Mouse (Mus musculus): ENCODE data around the gene Stmn3.

Stmn3 gene

DNA sequence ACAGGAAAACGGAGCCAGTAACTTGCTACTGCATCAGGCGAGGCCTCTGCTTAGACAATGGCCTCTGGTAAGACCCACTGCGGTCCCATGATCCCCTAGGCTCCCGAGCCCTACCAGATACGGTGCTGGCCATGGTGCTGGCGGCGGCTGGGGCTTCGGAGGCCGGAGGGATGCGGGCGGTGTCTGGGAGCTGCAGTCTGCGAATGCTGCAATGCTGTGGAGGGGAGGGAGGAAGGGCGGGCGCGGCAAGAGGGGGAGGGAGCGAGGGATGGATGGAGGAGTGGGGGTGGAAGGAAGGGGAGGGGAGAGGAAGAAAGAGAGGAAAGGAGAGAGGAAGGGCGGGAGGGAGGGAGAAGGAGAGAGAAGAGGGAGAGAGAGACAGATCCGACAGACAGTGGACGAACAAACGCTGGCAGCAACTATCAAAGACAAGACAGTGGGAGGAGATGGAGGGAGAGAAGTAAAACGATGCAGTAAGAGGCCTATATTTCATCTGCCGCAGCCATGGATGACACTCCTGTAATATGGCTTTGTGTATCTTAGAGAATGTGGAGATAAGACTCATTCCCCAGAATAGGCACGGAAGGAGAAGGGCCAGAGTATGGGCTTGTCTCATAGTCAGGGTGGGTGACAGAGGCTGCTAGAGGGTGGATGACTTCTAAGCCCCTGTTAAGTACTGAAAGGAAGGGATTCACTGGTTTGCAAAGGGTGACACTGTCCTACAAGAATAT is at the start of gene Stmn3:
Gene Stmn3 (minus strand): TSS at position 421 of the 731 bp plus-strand sequence.
- peak; percentile 80 for DNase-seq

DNA sequence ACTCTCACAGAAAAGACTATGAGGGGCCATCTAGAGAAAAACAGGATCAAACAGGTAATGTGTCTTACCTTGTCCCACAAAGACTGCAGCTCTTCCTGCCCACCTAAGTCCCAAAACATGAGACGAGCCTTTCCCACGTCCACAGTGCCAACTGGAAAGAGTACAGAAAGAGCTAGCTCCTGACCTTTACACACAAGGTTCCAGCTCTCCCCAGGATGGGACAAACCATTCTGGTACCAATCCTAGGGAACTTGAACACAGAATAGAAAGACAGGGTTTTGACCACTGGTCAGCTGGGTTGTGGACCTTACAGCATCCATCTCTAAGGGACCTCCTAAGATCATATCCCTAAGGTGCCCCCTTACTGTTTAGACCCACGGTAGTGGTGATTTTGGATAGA is 49.6 kb upstream of the Stmn3 start:
- DNase-seq: no peak

DNA sequence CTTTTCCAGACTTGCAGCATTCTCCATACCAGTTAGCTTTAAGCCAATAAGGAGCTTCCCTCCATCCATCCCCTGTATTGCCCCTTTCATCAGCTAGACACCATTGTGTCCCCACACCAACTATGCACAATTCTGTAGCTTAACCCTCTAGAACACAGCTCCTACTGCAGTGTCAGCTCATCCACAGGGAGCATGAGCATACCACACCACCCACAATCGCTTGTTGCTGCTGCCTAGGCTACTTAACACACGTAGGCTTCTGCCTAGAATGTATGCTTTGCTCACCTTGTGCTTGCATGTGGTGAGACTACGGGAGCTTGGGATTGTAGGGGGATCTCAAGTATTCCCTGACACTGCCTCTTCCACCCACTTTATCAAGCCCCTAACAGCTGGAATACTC is 42.5 kb upstream of the Stmn3 start:
- DNase-seq: no peak

DNA sequence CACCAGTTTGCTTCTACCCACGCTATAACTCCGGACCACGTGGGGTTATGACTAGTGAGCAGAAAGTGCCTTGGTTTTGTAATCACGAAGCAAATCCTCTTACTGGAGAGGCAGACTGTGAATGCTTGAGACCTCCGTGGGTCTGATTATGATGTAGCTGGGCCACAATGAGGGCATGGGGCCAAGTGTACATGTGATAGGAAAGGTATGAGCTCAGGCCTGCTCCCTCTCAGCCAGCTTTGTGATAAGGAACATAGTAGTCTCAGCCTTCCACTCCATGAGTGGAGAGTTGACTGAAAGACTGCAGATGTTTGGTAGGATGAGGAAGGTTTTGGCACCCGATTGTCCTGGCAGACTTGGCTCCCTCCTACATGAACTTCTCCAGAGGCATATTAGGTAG is 28.5 kb upstream of the Stmn3 start:
- no peak for DNase-seq

DNA sequence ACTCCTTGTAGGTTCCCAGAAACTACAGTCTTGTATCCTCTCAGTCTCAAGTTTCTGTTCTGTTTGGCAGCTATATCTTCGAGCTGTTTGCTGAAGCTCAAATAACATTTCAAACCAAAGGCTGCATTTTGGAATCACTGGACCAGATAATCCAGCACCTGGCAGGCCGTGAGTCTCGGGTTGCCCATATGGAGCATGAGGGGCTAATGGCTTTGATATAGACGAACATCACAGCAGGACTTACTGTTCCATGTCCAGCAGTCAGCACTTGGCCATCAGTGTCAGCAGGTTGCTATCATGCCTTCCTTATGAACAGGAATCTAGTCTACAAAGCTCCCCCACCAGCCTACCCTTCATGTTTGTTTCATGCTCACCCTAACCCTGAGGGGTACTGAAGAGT is 26.1 kb upstream of the Stmn3 start:
- peak; percentile 46 for DNase-seq

DNA sequence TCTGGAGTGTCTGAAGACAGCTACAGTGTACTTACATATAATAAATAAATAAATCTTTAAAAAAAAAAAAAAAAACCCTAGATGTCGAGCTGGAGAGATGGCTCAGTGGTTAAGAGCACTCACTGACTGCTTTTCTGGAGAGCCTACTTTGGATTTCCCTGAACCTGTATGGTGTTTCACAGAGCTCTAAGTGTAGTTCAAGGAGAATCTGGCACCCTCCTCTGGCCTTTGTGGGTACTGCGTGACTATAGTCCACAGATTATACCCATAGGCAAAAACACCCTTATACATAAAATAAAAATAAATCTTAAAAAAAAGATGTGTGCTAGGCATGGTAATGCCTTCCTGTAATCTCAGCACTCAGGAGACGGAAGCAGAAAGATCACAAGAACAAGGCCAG is 19.7 kb upstream of the Stmn3 start:
- DNase-seq: peak; percentile 69

DNA sequence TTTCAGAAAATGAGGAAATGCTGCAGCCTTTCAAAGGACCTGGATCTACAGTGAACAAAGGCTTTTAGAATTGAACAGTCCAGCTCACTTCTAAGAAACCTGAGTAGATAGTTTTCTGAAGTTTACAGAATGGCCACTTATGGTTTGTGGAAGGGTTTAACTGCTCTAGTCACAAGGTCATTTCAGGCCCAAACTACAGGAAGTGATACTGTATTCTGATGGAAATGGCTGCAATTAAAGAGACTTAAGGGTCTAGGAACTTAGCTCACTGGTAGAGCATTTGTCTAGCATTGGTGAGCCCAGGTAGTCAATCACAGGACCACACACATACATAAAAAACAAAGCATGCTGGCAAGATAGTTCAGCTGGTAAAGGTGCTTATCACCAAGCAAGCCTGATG is 18.2 kb upstream of the Stmn3 start:
- DNase-seq: no peak

DNA sequence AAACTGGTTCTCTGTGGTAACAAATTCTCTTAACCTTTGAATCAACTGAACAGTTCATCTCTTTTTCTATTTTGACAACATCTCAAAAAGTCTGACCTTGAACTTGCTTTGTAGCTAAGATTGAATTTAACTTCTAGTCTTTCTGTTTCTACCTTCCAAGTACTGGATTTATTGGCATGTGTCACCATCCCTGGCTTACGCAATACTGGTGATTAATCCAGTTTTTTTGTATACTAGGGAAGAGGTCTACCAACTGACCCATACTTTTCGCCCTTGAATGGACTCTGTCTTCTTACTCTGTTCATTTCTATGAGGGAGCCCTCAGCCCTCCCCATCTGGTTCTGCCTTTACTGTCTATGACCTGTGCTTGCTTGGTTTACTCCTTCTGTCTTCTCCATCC is 11.8 kb upstream of the Stmn3 start:
- DNase-seq: no peak

DNA sequence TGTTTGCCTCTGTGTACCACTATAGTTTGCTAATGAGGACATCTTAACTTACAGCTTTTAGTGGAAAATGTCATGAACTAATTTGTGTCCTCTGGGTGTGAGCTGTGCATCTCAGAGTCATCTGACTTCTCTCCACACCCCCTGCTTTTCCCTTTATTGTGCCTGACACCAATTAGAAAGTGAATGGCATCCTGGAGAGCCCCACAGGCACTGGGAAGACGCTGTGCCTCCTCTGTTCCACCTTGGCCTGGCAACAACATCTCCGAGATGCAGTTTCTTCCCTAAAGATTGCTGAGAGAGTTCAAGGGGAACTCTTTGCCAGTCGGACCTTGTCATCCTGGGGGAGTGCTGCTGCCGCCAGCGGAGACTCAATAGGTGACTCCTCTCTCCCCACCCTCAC is 7.8 kb upstream of the Stmn3 start:
- no peak for DNase-seq

DNA sequence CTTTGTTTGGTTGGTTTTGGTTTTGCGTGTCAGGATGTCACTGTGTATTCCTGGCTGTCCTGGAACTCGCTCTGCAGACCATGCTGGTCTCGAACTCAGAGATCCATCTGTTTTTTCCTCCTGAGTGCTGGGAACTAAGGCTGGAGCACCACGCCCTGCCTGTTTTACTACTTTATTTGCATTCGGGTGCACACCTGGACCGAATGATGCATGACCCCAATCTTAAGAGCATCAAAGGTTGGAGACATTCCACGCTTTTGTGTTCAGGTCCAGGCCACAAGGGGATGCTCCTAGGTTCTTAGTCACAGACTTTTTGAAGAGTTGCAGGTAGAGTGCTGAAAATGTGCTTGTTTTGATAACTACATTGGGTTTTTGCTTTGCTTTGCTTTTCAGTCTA is 5.8 kb upstream of the Stmn3 start:
- DNase-seq: no peak

DNA sequence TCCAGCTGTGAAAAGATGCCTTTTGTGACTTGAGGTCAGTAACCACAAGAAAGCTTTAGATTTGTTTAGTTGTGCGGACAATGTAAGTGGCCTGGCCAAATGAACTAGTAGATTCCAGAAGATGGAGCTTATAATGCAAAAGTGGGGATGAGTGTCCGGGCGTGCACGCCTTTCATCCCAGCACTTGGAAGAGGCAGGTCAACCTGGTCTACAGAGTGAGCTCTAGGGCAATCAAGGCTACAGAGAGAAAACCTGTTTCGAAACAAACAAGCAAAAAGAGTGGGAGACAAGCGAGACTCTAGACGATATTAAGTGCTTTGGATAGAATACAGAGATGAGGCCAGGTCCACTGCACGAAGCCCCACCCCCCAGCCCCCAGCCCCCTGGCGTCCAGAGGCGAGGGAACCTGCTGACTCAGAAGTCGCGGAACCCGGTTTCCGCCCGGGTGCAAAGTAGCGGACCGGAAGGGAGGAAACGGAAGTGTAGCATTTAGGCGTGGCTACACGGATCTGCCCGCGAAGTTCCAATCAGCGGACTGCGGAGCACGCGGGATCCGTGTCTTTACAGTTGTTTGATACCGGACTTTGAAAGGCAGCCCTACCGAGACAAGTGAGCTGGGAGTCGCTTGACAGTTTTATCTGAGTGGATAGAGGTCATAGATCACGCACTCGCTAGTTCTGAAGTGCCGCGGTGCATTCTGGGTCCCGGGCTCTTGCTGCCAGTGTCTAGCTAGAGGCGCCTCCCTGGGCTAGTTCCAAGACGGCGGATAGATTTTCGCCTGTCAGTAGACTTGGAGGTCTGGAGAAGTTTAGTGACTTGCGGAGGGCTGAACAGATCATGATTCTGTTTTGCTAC is 5.2 kb upstream of the Stmn3 start, which contains the start of gene Rtel1:
Gene Rtel1 (plus strand): TSS at position 492 of the 855 bp plus-strand sequence.
- DNase-seq: peak; percentile 82

DNA sequence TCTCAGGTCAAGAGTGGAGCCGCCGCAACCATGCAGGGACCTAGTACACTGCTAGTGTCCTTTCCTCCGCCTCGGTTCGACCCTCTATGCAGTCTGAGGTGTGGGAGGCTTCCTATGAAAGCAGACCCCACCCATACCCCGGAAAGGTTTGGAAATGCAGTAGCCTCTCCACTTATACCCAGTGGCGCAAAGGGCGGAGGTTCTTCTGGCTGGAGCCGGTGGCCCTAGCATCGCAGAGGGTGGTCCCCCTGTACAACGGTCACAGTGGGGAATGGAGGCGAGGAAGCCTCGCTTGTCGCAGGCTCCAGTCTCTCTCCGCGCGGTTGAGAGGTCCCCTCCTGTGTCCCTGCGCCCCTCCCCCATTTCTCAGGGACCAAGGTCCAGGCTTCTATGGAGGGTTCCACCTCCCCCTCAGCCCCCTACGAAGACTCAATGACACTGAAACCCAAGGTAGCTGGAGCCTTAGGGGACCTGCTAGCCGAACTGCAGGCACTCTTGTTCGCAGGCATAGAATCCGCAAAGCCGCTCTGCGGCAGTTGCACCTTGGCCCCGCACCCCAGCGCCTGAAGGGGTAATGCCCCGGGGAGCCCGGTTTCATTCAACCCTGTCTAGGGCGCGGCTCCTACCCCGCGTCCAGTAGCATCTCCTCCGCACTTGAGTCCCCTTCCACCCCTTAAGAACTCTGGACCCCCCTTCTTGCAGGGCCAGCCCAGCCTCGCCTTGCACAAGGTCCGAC is 788 bp downstream of the Stmn3 start:
- no peak for DNase-seq

DNA sequence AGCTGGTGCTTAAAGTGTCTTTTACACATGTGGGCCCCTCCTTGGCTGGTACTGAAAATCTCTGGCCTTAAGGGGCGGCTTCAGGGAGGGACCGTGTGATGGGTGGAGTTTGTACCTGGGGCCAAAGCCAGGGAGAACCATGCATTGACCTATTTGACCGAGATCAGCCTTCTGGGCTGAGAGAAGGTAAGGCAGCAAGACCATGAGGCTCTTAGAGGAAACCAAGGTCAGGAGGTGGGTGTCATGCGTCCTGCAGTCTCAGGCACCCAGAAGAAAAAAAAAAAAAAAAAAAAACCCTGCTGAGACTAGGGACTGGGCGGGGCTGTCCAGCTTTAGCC is 1.3 kb downstream of the Stmn3 start:
- DNase-seq: no peak

DNA sequence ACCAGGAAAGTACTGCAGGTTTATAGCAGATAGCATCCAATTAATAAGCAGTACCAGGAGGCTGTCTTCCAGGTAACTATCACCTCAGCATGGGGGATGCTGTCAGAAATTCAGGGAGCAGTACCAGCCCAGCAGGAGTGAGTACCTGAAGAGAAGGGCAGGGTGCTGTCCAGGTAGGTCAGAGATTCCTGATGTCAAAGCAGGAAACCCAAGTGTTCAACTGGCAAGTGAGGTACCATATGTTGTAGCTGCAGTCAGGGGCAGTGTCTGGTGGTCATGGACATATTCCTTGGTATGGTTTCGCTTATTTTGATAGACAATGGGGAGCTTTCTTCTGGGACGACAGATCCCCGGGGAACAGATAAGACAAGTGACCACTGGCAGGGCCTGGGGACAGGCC is 1.9 kb downstream of the Stmn3 start:
- no peak for DNase-seq

DNA sequence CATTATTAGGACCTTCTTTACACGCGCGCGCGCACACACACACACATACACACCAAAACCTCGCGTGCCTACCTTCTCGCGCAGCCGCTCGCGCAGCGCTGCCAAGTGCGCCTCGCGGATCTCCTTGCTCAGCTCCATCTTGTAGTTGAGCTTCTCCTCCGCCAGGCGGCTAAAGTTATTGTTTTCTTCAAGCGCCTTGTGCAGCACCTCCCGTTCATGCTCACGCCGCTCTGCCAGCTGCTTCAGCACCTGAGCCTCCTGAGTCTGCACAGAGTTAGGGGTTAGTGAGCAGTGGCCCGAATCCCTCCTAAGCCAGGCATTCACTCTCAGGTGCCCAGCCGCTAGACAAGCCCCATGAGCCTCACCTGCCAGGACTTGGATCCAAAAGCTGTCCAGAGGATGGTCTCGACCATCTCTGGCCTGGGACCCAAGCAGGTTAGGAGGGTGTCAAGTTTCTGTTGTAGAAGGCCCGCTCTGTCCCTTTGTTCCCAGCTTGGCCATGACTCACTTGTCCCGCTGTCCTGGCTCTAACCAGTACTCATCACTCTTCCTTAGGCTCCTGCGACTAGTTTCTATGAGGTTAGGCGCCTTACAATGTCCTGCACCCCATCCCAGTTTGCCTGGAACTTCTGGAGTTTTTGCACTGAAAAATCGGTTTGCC is 7.0 kb downstream of the Stmn3 start:
- peak; percentile 46 for DNase-seq

DNA sequence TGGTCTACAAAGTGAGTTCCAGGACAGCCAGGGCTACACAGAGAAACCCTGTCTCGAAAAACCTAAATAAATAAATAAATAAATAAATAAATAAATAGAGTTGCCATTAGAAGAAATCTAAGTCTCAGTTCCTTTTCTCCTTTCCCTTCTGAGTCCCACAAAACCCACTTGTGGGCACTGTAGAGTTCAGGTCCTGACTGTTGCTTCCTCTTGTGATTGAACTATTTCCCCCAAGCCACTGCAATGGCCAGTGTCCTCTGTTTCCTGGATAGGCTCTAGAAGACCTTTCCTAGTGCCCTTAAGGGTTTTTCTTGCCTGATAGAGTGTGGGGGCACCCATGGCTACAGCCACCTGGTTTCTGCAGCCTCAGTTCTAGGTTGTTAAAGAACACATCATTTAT is 9.4 kb downstream of the Stmn3 start:
- no peak for DNase-seq

DNA sequence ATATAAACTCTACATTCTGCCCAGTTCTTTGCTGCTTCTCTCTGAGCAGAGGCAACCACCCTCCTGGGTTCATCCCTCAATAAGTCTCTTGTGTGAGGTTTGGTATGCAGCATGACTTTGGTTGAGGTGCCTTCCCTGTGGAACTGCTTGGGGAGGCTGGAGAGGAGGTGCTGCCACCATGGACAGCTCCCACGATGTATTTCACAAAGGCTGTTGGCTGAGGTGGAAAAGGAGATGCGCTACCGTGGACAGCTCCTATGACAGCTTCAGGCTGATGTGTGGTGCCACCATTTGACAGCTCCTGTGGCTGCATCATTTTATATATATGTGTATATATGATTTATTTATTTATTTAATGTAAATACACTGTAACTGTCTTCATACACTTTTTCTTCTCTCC is 12.3 kb downstream of the Stmn3 start:
- no peak for DNase-seq

DNA sequence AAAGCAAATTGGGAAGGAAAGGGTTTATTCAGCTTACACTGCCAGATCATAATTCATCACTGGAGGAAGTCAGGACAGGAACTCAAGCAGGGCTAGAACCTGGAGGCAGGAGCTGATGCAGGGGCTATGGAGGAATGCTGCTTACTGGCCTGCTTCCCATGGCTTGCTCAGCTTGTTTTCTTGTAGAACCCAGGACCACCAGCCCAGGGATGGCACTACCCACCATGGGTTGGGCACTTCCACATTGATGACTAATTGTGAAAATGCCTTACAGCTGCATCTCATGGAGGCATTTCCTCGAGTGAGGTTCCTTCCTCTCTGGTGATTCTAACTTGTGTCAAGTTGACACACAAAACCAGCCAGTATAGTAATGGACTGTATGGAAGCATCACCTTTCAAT is 23.4 kb downstream of the Stmn3 start:
- no peak for DNase-seq

DNA sequence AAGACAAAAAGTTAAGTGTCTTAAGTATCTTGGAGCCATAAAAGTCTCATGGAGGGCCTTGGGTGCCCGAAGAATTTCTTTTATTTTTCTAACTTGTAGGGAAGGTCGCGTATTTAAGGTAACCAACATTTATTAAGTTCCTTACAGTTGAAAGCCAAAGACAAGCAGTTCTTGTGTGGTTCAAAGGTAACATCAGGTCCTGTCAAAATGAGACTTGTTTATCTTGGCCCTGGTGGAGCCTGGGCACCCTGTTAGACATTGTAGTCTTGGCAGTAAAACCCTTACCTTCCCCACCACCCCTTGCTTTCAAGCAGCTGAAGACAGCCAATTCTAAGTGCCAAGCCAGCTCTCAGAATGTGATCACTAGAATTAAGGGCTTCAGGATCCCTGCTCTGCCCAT is 25.6 kb downstream of the Stmn3 start:
- no peak for DNase-seq

DNA sequence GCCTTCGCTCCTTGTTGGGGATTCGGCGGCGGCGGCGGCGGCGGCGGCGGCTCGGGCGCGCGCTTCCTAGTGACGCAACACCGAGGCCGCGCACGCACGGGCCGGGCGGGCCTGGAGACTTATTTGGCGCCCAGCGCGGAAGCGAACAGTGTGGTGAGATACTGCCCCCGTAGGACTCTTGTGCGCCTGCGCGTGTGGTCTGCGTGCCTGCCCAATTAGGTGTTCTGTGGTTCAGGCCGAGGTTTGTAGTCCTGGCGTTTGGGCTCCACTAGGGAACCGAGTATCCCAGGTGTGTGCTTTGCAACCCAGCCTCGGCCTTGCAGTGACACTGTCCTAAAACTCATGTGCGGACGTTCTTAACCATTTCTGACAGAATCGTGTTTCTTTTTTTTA is 26.3 kb downstream of the Stmn3 start, which contains the start of gene Gmeb2:
Gene Gmeb2 (minus strand): TSS at position 78 of the 393 bp plus-strand sequence.
- peak; percentile 92 for DNase-seq

DNA sequence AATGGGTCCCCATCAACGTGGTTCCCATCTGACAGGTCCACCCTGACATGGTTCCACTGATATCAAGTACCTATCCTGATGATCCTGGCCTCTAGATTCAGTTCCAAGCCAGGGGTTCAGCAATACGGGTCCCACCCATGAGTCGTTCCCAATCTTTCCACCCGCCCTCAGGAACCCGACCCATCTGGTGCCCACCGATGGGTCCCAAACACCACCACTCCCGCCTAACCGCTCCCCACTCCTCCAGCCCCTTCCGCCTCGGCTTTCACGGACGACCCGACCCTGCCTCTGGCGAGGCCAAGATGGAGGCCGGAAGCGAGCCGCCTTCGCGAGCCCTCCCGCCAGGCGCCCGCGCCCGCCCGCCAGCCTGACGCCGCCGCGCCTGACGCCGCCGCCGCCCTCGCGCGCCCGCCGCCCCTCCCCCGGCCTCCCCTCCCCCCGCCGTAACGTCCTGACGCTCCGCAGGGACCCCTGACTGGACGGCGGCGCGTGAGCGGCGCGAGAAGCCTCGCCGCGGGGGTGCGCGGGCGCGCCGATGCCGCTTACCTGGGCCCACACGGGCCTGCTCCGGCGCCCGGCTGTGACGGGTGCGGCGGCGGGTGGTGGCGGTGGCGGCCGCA is 26.9 kb downstream of the Stmn3 start:
- DNase-seq: peak; percentile 85

DNA sequence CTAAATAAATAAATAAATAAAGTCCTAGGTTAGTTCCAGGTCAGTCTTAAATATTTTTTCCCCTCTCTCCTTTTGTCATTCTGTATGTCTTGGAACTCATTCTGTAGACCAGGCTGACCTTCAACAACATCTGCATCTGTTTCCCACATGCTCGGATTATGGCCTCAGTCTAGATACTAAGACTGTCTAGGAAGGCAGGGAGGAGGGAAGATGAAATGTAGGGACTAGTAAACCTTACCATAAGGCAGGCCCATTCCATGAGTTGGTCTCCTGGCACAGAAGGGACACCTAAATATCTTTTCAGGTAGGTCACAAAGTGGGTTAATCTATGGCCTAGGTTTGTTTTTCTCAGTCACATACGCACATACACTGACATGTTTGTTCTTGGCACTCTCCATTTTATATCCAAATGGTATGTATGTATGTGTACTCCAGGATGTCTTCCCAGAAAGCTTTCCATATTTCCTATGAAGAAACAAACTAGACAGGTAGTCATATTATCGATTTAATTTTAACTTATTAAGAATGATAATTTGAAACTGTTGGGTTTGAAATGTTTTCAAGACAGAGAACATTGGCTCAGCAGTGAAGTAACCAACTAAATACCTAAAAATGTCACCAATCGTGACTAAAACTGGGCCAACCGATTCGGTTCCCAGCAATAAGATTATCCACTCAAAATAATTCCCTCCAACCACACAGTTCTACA is 27.5 kb downstream of the Stmn3 start:
- DNase-seq: no peak

Measured in cerebellum, adult 8-10 months (tissue).